Mouse (Mus musculus) naive thymus-derived CD4-positive, alpha-beta T cell, adult 2 months (primary cell): Measurements from ENCODE around the gene Rsg1.

ENCODE experiments used
- DNase-seq: peaks from one replicate; pipeline ENCODE4 v3.0.0-alpha.2; 2011; ENCODE audit warnings: low read depth

The Rsg1 gene

DNA sequence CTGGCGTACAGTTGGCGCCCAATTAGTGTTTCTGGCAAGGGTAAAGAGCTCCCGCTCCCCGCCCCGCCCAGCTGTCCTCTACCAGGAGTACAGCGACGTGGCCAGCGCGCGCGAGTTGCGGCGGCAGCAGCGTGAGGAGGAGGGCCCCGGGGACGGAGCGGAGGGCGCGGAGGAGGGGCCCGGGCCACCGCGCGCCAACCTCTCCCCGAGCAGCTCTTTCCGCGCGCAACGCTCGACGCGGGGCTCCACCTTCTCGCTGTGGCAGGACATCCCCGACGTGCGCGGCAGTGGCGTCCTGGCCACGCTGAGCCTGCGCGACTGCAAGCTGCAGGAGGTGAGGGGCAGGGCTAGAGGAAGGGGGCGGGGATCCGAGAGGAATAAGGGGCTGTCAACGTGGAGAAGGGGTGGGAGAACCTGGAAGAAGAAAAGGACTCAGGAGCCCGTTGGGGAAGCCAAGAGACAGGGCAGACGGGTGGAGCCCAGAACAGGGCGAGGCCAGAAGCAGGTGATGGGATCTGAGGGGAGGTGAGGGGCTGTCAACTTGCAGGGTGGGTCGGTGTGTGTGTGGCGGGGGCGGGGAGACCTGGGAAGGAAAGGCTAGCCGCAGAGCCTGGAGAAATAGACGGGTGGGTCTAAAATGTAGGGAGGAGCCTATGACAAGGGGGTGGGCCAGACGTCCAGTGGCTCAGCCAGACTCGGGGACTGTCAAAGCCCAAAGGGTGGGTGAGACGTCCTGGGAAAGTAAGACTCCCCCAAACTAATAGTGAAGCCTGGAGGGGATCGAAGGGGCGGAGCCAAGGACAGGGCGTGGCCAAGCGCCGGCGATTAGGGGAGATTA lies 34.2 kb downstream of the Rsg1 start:
- DNase-seq, result no peak

GRCm38 (mm10) chr4:141248614-141248978 lies 34.8 kb downstream of the Rsg1 start:
- DNase-seq, result no peak

DNA sequence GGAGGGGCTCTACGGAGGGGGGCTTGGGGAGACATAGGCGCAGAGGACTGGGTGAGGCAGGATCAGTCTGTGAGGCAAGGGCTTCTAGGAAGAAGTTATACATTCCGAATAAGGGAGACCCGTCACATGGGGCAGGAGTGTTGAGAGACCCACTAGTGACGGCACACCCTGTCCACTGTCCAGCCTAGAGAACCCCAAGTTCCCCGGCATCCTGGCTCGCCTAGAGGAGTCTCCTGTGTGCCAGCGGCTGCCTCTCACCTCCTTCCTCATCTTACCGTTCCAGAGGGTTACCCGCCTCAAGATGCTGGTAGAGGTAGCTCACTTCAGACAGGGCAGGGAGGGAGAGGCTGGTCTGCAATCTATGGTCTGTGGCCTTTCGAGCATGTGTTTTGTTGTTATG lies 35.6 kb downstream of the Rsg1 start:
- DNase-seq, result no peak

- no peak for DNase-seq
Measured at GRCm38 (mm10) chr4:141251071-141251470, 37.3 kb downstream of the Rsg1 start.

DNA sequence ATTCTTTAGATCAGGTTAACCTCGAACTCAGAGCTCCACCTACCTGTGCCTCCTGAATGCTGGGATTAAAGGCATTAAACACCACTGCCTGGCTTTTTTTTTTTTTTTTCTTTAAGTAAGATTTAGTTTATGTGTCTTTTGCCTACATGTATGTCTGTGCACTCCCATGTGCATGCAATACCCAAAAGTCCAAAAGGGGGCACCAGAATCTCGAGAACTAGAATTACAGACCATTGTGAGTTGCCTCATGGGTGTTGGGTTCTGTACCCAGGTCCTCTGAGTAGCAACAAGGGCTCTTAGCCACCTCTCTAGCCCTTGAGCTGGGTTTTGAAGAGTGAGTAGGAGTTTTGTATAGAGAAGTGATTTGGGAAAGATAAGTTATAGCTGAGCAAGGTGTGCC lies 38.9 kb downstream of the Rsg1 start:
- no peak for DNase-seq

- DNase-seq, result no peak
Measured at GRCm38 (mm10) chr4:141254234-141254633, 40.5 kb downstream of the Rsg1 start.

DNA sequence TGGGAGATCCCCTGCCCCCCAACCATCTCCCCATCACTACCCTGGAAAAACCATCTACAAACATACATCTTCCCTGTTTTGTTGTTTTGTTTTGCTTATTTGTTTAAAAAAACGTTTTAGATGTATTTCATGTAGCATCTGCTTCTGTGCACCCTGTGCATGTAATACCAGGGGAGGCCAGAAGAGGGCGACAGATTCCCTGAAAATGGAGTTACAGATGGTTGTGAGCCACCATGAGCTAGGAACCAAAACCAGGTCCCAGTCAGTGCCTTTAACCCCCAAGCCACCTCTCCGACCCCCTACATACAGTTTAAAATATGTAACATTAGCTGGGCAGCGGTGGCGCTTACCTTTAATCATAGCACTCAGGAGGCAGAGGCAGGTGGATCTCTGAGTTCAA lies 43.7 kb downstream of the Rsg1 start:
- DNase-seq, result peak; percentile 55

DNA sequence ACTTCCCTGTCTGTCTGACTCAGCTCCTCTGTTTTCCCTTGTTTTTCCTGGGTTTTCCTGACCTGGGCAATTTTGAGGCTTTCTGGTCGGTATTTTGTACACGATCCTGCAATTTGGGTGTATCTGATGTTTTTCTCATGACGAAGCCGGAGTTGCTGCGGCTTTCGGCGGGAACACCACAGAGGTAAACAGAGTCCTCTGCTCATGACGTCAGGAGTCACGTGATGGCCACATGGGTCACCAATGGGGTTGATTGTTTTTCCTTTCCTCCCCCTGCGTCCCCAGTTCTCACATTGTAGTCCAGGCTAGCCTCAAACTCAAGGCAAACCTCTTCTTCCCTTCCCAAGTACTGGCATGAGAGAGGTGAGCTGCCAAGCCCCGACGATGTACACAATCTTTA lies 45.7 kb downstream of the Rsg1 start:
- DNase-seq, result no peak

DNA sequence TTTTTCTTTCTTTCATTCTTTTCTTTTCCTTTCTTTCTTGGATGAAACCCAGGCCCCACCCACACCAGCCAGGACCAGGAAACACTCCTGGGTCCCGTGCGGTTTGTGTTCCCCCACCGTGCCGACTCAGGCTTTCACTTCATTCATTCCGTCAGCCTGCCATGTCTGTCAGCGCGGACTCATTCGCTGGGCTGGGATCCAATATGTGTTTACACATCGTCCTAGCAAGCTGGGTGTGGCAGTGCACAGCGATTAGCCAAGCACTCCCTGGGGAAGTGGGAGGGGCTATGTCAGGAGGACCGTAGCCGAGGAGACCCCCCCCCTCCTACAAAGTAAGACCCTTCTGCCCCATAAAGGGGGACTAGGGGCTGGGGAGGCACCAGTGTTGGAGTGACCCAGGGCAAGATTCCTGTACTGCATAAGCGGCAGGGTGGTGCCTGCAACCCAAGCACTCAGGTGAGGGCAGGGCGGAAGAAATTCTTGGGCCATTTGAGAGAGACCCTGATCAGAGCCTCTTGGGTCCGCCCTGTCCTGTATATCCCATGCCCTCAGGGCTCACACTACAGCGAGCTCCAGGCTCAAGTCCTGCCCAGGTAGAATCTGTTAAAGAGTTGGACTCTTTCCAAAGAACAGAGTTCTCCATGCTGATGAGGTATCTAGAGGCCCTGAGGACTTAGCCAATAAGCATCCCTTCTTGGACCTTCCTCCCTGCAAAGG lies 46.4 kb downstream of the Rsg1 start:
- no peak for DNase-seq

GRCm38 (mm10) chr4:141262906-141263637 lies 49.3 kb downstream of the Rsg1 start:
- no peak for DNase-seq

- peak; percentile 16 for DNase-seq
Measured at GRCm38 (mm10) chr4:141265979-141266637, 52.4 kb downstream of the Rsg1 start.

DNA sequence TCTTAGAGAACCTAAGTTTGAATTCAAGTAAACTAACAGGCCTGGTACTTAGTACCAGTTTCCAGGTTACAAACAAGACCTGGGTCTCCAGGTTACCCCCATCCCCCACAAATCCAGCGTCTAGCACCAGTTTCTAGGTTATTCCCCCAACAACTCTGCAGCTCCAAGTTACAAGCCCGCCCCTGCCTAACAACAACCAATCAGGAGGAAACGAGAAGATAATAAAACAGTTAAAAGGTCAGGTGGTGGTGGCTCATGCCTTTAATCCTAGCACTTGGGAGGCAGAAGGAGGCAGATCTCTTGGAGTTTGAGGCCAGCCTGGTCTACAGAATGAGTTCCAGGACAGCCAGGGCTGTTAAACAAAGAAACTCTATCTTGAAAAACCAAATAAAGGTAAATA lies 53.5 kb downstream of the Rsg1 start:
- no peak for DNase-seq

DNA sequence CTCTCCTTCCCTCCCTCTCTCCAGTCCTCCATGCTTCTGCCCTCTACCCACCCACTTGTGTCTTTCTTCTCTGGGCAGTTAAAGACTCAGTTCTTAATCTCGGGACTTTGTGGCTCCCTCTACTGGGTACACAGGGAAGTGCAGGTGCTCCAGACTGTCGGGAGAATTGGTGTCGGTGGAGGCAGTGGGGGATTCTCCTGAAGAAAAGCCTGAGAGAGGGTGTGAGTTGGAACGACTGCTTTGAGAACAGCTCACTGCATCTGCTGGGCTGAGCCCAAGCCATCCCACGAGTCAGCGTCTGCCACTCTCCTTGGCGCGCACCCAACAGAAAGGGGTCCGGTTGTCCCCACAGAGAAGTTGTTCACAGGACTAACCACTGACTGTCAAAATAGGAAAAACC lies 54.1 kb downstream of the Rsg1 start:
- DNase-seq, result peak; percentile 71

GRCm38 (mm10) chr4:141268350-141268749 lies 54.6 kb downstream of the Rsg1 start:
- peak; percentile 35 for DNase-seq

GRCm38 (mm10) chr4:141269080-141269479 lies 55.3 kb downstream of the Rsg1 start:
- peak; percentile 17 for DNase-seq

- no peak for DNase-seq
Measured at GRCm38 (mm10) chr4:141270201-141270940, 56.6 kb downstream of the Rsg1 start.

- DNase-seq, result no peak
Measured at GRCm38 (mm10) chr4:141271228-141271627, 57.5 kb downstream of the Rsg1 start.

GRCm38 (mm10) chr4:141271721-141272120 lies 58.0 kb downstream of the Rsg1 start:
- DNase-seq, result peak; percentile 17

GRCm38 (mm10) chr4:141272878-141273277 lies 59.1 kb downstream of the Rsg1 start:
- DNase-seq, result peak; percentile 79

- DNase-seq, result peak; percentile 88
Measured at GRCm38 (mm10) chr4:141273296-141273695, 59.5 kb downstream of the Rsg1 start.
